Mouse (Mus musculus) embryonic stem cell, embryonic (primary cell): ENCODE measurements around the gene Ccdc33.

Source experiments
- CTCF ChIA-PET, 4 experiments: fragments of 300-600 bp in 2 of 4; fragments of 350-600 bp in 2 of 4; sonication (Branson Sonifier 250); formaldehyde crosslinking; loops; one replicate each; lab custom pipeline; 2022; ENCODE audit warnings: inconsistent platforms in 2 of 4; lab: Charles Lee
- POLR2A ChIA-PET, 4 experiments: fragments of 300-600 bp in 2 of 4; fragments of 350-600 bp in 2 of 4; sonication (Branson Sonifier 250); formaldehyde crosslinking; loops; one replicate each; lab custom pipeline; 2022; ENCODE audit warnings: antibody characterized with exemption in 4 of 4, inconsistent platforms in 1 of 4; lab: Charles Lee

Gene Ccdc33

GRCm38 (mm10) chr9:58003272-58003671 lies 115.4 kb downstream of the Ccdc33 start:
- ChIA-PET POLR2A (interaction anchor here in 3 of 4 experiments (0.5 to 11.2 kb wide), 21 partner anchors 12 to 500 kb away, joined by 3 to 104 read pairs (median 4); partner anchors contain the start of genes Arid3b (in 1 of the 3), Islr (in 1 of the 3), Islr2 (in 1 of the 3) and Rpp25 (in 1 of the 3)), CTCF (interaction anchor here in 3 of 4 experiments (0.5 to 2.6 kb wide), 15 partner anchors 13 to 993 kb away, joined by 3 to 20 read pairs (median 5); partner anchors contain the start of genes Islr (in 1 of the 3), Islr2 (in 1 of the 3) and Sema7a (in 1 of the 3))

- POLR2A ChIA-PET, result interaction anchor here in 2 of 4 experiments (0.7 to 11.2 kb wide), 5 partner anchors 9 to 64 kb away, joined by 3 to 104 read pairs (median 3); partner anchors contain the start of gene Sema7a (in 1 of the 2)
- CTCF ChIA-PET, result interaction anchor here (0.6 to 8.6 kb wide), 12 partner anchors 9 to 1211 kb away, joined by 3 to 148 read pairs (median 4); partner anchors contain the start of genes Sema7a (in 2 of the 4), Islr (in 1 of the 4) and Islr2 (in 1 of the 4)
Observed at GRCm38 (mm10) chr9:57999676-58000075, 118.9 kb downstream of the Ccdc33 start.

- POLR2A ChIA-PET, result interaction anchor here (0.8 to 11.2 kb wide), 29 partner anchors 9 to 239 kb away, joined by 3 to 104 read pairs (median 5); partner anchors contain the start of genes Cyp11a1 (in 2 of the 4), Sema7a (in 2 of the 4), Arid3b (in 1 of the 4) and Islr (in 1 of the 4)
Observed at GRCm38 (mm10) chr9:57998685-57999084, 119.9 kb downstream of the Ccdc33 start.

GRCm38 (mm10) chr9:57998032-57998659 lies 120.5 kb downstream of the Ccdc33 start:
- POLR2A ChIA-PET, result interaction anchor here (0.5 to 11.2 kb wide), 53 partner anchors 9 to 557 kb away, joined by 3 to 104 read pairs (median 4); partner anchors contain the start of genes Sema7a (in 3 of the 4), Cyp11a1 (in 2 of the 4), Ubl7 (in 2 of the 4) and Arid3b (in 1 of the 4)

More at GRCm38 (mm10) chr9:57998685-57999084, 119.9 kb downstream of the Ccdc33 start:
- CTCF ChIA-PET, result interaction anchor here (0.6 to 8.6 kb wide), 71 partner anchors 8 to 488 kb away, joined by 3 to 148 read pairs (median 6); partner anchors contain the start of genes Islr (in 3 of the 4), Islr2 (in 3 of the 4), Sema7a (in 2 of the 4) and Ubl7 (in 2 of the 4)

GRCm38 (mm10) chr9:57997511-57998031 lies 121.1 kb downstream of the Ccdc33 start:
- CTCF ChIA-PET, result interaction anchor here (0.5 to 8.6 kb wide), 101 partner anchors 8 to 1505 kb away, joined by 3 to 148 read pairs (median 4); partner anchors contain the start of genes Islr (in 4 of the 4), Islr2 (in 4 of the 4), Sema7a (in 3 of the 4) and Ubl7 (in 3 of the 4)
- POLR2A ChIA-PET, result interaction anchor here (0.5 to 11.2 kb wide), 51 partner anchors 8 to 538 kb away, joined by 3 to 104 read pairs (median 4); partner anchors contain the start of genes Sema7a (in 3 of the 4), Cyp11a1 (in 2 of the 4), Ubl7 (in 2 of the 4) and Arid3b (in 1 of the 4)

More at GRCm38 (mm10) chr9:57998032-57998659, 120.5 kb downstream of the Ccdc33 start:
- CTCF ChIA-PET, result interaction anchor here (0.5 to 8.6 kb wide), 111 partner anchors 8 to 488 kb away, joined by 3 to 148 read pairs (median 4); partner anchors contain the start of genes Islr (in 4 of the 4), Islr2 (in 4 of the 4), Sema7a (in 3 of the 4) and Ubl7 (in 3 of the 4)

- CTCF ChIA-PET, result interaction anchor here in 3 of 4 experiments (0.6 to 8.6 kb wide), 8 partner anchors 20 to 236 kb away, joined by 3 to 148 read pairs (median 3); partner anchors contain the start of gene Sema7a (in 2 of the 3)
Observed at GRCm38 (mm10) chr9:57995282-57995681, 123.3 kb downstream of the Ccdc33 start.

GRCm38 (mm10) chr9:57992781-57993591 lies 125.6 kb downstream of the Ccdc33 start:
- ChIA-PET CTCF (interaction anchor here (0.5 to 8.6 kb wide), 10 partner anchors 15 to 248 kb away, joined by 3 to 148 read pairs (median 4); partner anchors contain the start of gene Sema7a (in 2 of the 4)), POLR2A (interaction anchor here in 2 of 4 experiments (0.6 kb wide), 2 partner anchors 57 to 167 kb away, joined by 3 to 6 read pairs; no protein-coding TSS in a partner anchor)

More at GRCm38 (mm10) chr9:57995282-57995681, 123.3 kb downstream of the Ccdc33 start:
- POLR2A ChIA-PET, result interaction anchor here in 1 of 4 experiments (1.2 to 11.2 kb wide), 5 partner anchors 10 to 86 kb away, joined by 3 to 104 read pairs (median 3); partner anchors contain the start of gene Sema7a

GRCm38 (mm10) chr9:57992060-57992459 lies 126.6 kb downstream of the Ccdc33 start:
- CTCF ChIA-PET, result interaction anchor here in 3 of 4 experiments (0.6 to 3.8 kb wide), 5 partner anchors 16 to 248 kb away, joined by 3 to 35 read pairs (median 4); no protein-coding TSS in a partner anchor

GRCm38 (mm10) chr9:57990438-57991110 lies 128.0 kb downstream of the Ccdc33 start:
- ChIA-PET POLR2A (interaction anchor here (0.7 to 1.6 kb wide), 13 partner anchors 7 to 337 kb away, joined by 3 to 5 read pairs (median 3); partner anchors contain the start of genes Csk (in 1 of the 4) and Sema7a (in 1 of the 4)), CTCF (interaction anchor here (0.5 to 3.8 kb wide), 52 partner anchors 8 to 1397 kb away, joined by 3 to 47 read pairs (median 4); partner anchors contain the start of genes Sema7a (in 2 of the 4), Islr (in 1 of the 4), Islr2 (in 1 of the 4) and Ubl7 (in 1 of the 4))

More at GRCm38 (mm10) chr9:57992060-57992459, 126.6 kb downstream of the Ccdc33 start:
- POLR2A ChIA-PET, result no interaction called here

- POLR2A ChIA-PET, result interaction anchor here in 3 of 4 experiments (0.6 to 1.6 kb wide), 4 partner anchors 8 to 169 kb away, joined by 3 to 5 read pairs (median 3); no protein-coding TSS in a partner anchor
- CTCF ChIA-PET, result interaction anchor here in 3 of 4 experiments (0.6 to 3.8 kb wide), 14 partner anchors 9 to 215 kb away, joined by 3 to 47 read pairs (median 4); partner anchors contain the start of genes Islr (in 1 of the 3) and Islr2 (in 1 of the 3)
Observed at GRCm38 (mm10) chr9:57989309-57989708, 129.3 kb downstream of the Ccdc33 start.

- ChIA-PET POLR2A (interaction anchor here in 1 of 4 experiments (1.4 kb wide), 1 partner anchor 52 kb away, joined by 3 read pairs; no protein-coding TSS in a partner anchor), CTCF (interaction anchor here (0.5 to 3.8 kb wide), 7 partner anchors 10 to 141 kb away, joined by 3 to 47 read pairs (median 7); no protein-coding TSS in a partner anchor)
Observed at GRCm38 (mm10) chr9:57988098-57988497, 130.5 kb downstream of the Ccdc33 start.

- ChIA-PET CTCF (interaction anchor here in 3 of 4 experiments (1.1 to 1.5 kb wide), 4 partner anchors 12 to 41 kb away, joined by 3 to 5 read pairs (median 4); no protein-coding TSS in a partner anchor), POLR2A (interaction anchor here in 3 of 4 experiments (1.0 to 1.6 kb wide), 3 partner anchors 11 to 83 kb away, joined by 3 to 5 read pairs (median 3); no protein-coding TSS in a partner anchor)
Observed at GRCm38 (mm10) chr9:57986293-57986692, 132.3 kb downstream of the Ccdc33 start.

GRCm38 (mm10) chr9:57985304-57985703 lies 133.3 kb downstream of the Ccdc33 start:
- POLR2A ChIA-PET, result no interaction called here
- CTCF ChIA-PET, result interaction anchor here in 2 of 4 experiments (0.5 to 0.6 kb wide), 2 partner anchors 13 to 172 kb away, joined by 3 to 4 read pairs; no protein-coding TSS in a partner anchor

GRCm38 (mm10) chr9:57980570-57980969 lies 138.1 kb downstream of the Ccdc33 start:
- ChIA-PET POLR2A (interaction anchor here in 1 of 4 experiments (0.7 to 1.3 kb wide), 2 partner anchors 39 to 45 kb away, joined by 3 read pairs; no protein-coding TSS in a partner anchor), CTCF (interaction anchor here in 2 of 4 experiments (1.0 to 1.7 kb wide), 4 partner anchors 10 to 118 kb away, joined by 3 to 4 read pairs (median 3); no protein-coding TSS in a partner anchor)

GRCm38 (mm10) chr9:57978858-57979257 lies 139.8 kb downstream of the Ccdc33 start:
- ChIA-PET CTCF (interaction anchor here in 2 of 4 experiments (0.6 to 1.1 kb wide), 2 partner anchors 25 to 43 kb away, joined by 3 read pairs; no protein-coding TSS in a partner anchor), POLR2A (interaction anchor here in 1 of 4 experiments (0.6 to 0.8 kb wide), 2 partner anchors 30 to 46 kb away, joined by 3 read pairs; no protein-coding TSS in a partner anchor)
